8 mouse cellular contexts compared by ENCODE assay signal in genomic region chr4:43579731-43580130, GRCm38 (mm10). TPM values are rescaled to one million over a fixed set of nuclear protein-coding genes. Genes with fewer than 3 reads are reported as not detected.
DNase-seq lines count a peak whose midpoint lies in the region; ATAC-seq and TF ChIP-seq lines count a peak whose summit lies in the region.

No protein-coding gene starts in this region.

- no peak overlapping the region; the same call in 1 of the 2 replicates for H3K27ac ChIP-seq in heart, embryonic 10.5 days
- H3K27ac ChIP-seq in heart, embryonic 16.5 days (ENCODE audit: low read length): no peak overlapping the region
- 0 out of 2 replicates have a peak overlapping the region, but pooled peaks have one; percentile 20 for H3K27ac ChIP-seq in liver, postnatal 0 days (ENCODE audit: low read depth)

- peak overlapping the region; percentile 76 for H3K4me2 ChIP-seq in heart, embryonic 16.5 days (ENCODE audit: low read depth, low read length)
- peak overlapping the region; percentile 91 for H3K4me2 ChIP-seq in liver, postnatal 0 days (ENCODE audit: low read depth, low read length)

- no peak for TF ChIP-seq EP300 in liver, postnatal 0 days (IDR thresholded peaks at IDR 0.05; ENCODE audit: low read depth)

- H3K4me3 ChIP-seq in heart, embryonic 10.5 days: peak overlapping the region; percentile 92
- peak overlapping the region; percentile 77 for H3K4me3 ChIP-seq in G1E (ENCODE audit: low read depth, low read length)
- H3K4me3 ChIP-seq in heart, embryonic 16.5 days (ENCODE audit: low read length): peak overlapping the region; percentile 80
- peak overlapping the region; percentile 92 for H3K4me3 ChIP-seq in liver, postnatal 0 days (ENCODE audit: low read depth, low read length)

- TF ChIP-seq CTCF in G1E (IDR thresholded peaks at IDR 0.05; ENCODE audit: low read depth, low read length): no peak
- no peak for TF ChIP-seq CTCF in liver, postnatal 0 days (IDR thresholded peaks at IDR 0.05; ENCODE audit: low read depth)

- peak overlapping the region; percentile 91 for H3K9ac ChIP-seq in heart, embryonic 16.5 days (ENCODE audit: low read length)
- H3K9ac ChIP-seq in liver, postnatal 0 days (replicated peaks): peak overlapping the region; percentile 86

- peaks cover 43% of the 10 kb centered on the region for H3K4me1 ChIP-seq in heart, embryonic 10.5 days
- peaks cover 69% of the 10 kb centered on the region for H3K4me1 ChIP-seq in G1E (ENCODE audit: insufficient read depth, low read depth, low read length)
- peaks cover 27% of the 10 kb centered on the region for H3K4me1 ChIP-seq in heart, embryonic 16.5 days (ENCODE audit: control insufficient read depth, insufficient read depth, low read length)
- peaks cover 22% of the 10 kb centered on the region for H3K4me1 ChIP-seq in liver, postnatal 0 days (ENCODE audit: insufficient read depth)

- WGBS in heart, embryonic 10.5 days: 89% methylated on average over 6 of the region's 6 CpGs
- WGBS in heart, embryonic 16.5 days: 76% methylated on average over 6 of the region's 6 CpGs
- WGBS in liver, postnatal 0 days (ENCODE audit: insufficient replicate concordance): 68% methylated on average over 6 of the region's 6 CpGs

- peak; percentile 70 for DNase-seq in heart, embryonic 10.5 days (ENCODE audit: low spot score)
- no peak for DNase-seq in heart, adult 18-20 months
- DNase-seq in G1E (ENCODE audit: low spot score): no peak
- DNase-seq in liver, postnatal 0 days: no peak
- no peak for DNase-seq in ovary, postnatal 36 days (ENCODE audit: low spot score)
- DNase-seq in kidney, adult 18-20 months: no peak
- DNase-seq in testis, postnatal 10 days (ENCODE audit: low spot score): no peak

- no peaks in the 10 kb centered on the region for H3K27me3 ChIP-seq in heart, embryonic 10.5 days (ENCODE audit: insufficient read depth, poor library complexity, severe bottlenecking)
- H3K27me3 ChIP-seq in G1E (ENCODE audit: insufficient read depth, low read length): no peaks in the 10 kb centered on the region
- H3K27me3 ChIP-seq in heart, embryonic 16.5 days (ENCODE audit: control insufficient read depth, insufficient read depth, low read length): no peaks in the 10 kb centered on the region
- no peaks in the 10 kb centered on the region for H3K27me3 ChIP-seq in liver, postnatal 0 days (ENCODE audit: insufficient read depth, low read length)

- H3K36me3 ChIP-seq in heart, embryonic 10.5 days: peaks cover 59% of the 10 kb centered on the region
- H3K36me3 ChIP-seq in G1E (replicated peaks): peaks cover 71% of the 10 kb centered on the region
- peaks cover 29% of the 10 kb centered on the region for H3K36me3 ChIP-seq in heart, embryonic 16.5 days (ENCODE audit: control insufficient read depth, insufficient read depth)
- H3K36me3 ChIP-seq in liver, postnatal 0 days (replicated peaks; ENCODE audit: insufficient read depth, low read length): peaks cover 39% of the 10 kb centered on the region

- no peaks in the 10 kb centered on the region for H3K9me3 ChIP-seq in heart, embryonic 10.5 days
- no peaks in the 10 kb centered on the region for H3K9me3 ChIP-seq in G1E (replicated peaks)
- no peaks in the 10 kb centered on the region for H3K9me3 ChIP-seq in heart, embryonic 16.5 days (replicated peaks; ENCODE audit: control insufficient read depth, low read length)
- no peaks in the 10 kb centered on the region for H3K9me3 ChIP-seq in liver, postnatal 0 days (ENCODE audit: low read length)

- ATAC-seq in G1E (ENCODE audit: extremely low read depth, insufficient number of reproducible peaks, low FRiP score, poor library complexity, severe bottlenecking): no peak
- no peak for ATAC-seq in heart, embryonic 16.5 days (replicated peaks; ENCODE audit: extremely low read depth, insufficient read depth, low FRiP score)
- ATAC-seq in liver, postnatal 0 days: no peak

RNA-seq across cellular contexts. Expression of gene Gba2, which starts 1.1 kb away (rescaled TPM):
- polyA plus RNA-seq in heart, embryonic 10.5 days (2016; fragmentation: Nextera tagmentation; extraction: Ambion mirVana): 22.8 and 27.6 TPM in 2 replicates
- 10 to 100 TPM in 1 of 2 experiments, 1 to 10 TPM in 1; 9.3 to 10.8 TPM for total RNA-seq in heart, adult 18-20 months (2021)
- total RNA-seq in G1E (2014; fragmentation: Nextera tagmentation) (21.4 and 23.8 TPM in 2 replicates), G1E (2017) (12.6 and 14.1 TPM in 2 replicates)
- polyA plus RNA-seq in G1E (2012): 14.5 and 18.3 TPM in 2 replicates
- 22.7 TPM in 2 replicates for polyA plus RNA-seq in heart, embryonic 16.5 days (2015; fragmentation: Nextera tagmentation; extraction: Ambion mirVana)
- polyA plus RNA-seq in liver, postnatal 0 days (2015; fragmentation: Nextera tagmentation; extraction: Ambion mirVana): 7.3 and 8.4 TPM in 2 replicates

RNA-seq across cellular contexts. Expression of gene Rgp1, which starts 1.2 kb away (rescaled TPM):
- polyA plus RNA-seq in heart, embryonic 10.5 days (2016; fragmentation: Nextera tagmentation; extraction: Ambion mirVana): 20.9 and 29.7 TPM in 2 replicates
- 10 to 100 TPM; 24.3 to 27.9 TPM for total RNA-seq in heart, adult 18-20 months (2021)
- total RNA-seq in G1E (2014; fragmentation: Nextera tagmentation): 48.5 and 54.7 TPM in 2 replicates
- 18.6 and 23.2 TPM in 2 replicates for total RNA-seq in G1E (2017)
- polyA plus RNA-seq in G1E (2012): 31.2 and 105 TPM in 2 replicates
- 20.9 and 21.7 TPM in 2 replicates for polyA plus RNA-seq in heart, embryonic 16.5 days (2015; fragmentation: Nextera tagmentation; extraction: Ambion mirVana)
- 6.3 and 7.3 TPM in 2 replicates for polyA plus RNA-seq in liver, postnatal 0 days (2015; fragmentation: Nextera tagmentation; extraction: Ambion mirVana)

RNA-seq across cellular contexts. Expression of gene Msmp, which starts 4.6 kb away (rescaled TPM):
- 1.6 and 1.8 TPM in 2 replicates for polyA plus RNA-seq in heart, embryonic 10.5 days (2016; fragmentation: Nextera tagmentation; extraction: Ambion mirVana)
- under 1 TPM in 1 of 2 experiments, not detected in 1; 0.54 TPM for total RNA-seq in heart, adult 18-20 months (2021)
- total RNA-seq in G1E (2014; fragmentation: Nextera tagmentation): not detected in 2 replicates
- total RNA-seq in G1E (2017): 0.17 TPM in 1 of 2 replicates, not detected in the other
- not detected in 2 replicates for polyA plus RNA-seq in G1E (2012)
- polyA plus RNA-seq in heart, embryonic 16.5 days (2015; fragmentation: Nextera tagmentation; extraction: Ambion mirVana): 0.89 and 1.1 TPM in 2 replicates
- polyA plus RNA-seq in liver, postnatal 0 days (2015; fragmentation: Nextera tagmentation; extraction: Ambion mirVana): 0.96 TPM in 1 of 2 replicates, not detected in the other

RNA-seq across cellular contexts. Expression of gene Tln1, which starts 17.2 kb away (rescaled TPM):
- polyA plus RNA-seq in heart, embryonic 10.5 days (2016; fragmentation: Nextera tagmentation; extraction: Ambion mirVana): 82.7 and 99.6 TPM in 2 replicates
- total RNA-seq in heart, adult 18-20 months (2021): 100 to 1,000 TPM in 1 of 2 experiments, 10 to 100 TPM in 1; 98.2 to 111 TPM
- 166 and 262 TPM in 2 replicates for total RNA-seq in G1E (2014; fragmentation: Nextera tagmentation)
- total RNA-seq in G1E (2017): 127 and 167 TPM in 2 replicates
- polyA plus RNA-seq in G1E (2012): 138 and 163 TPM in 2 replicates
- 68.7 and 80.0 TPM in 2 replicates for polyA plus RNA-seq in heart, embryonic 16.5 days (2015; fragmentation: Nextera tagmentation; extraction: Ambion mirVana)
- polyA plus RNA-seq in liver, postnatal 0 days (2015; fragmentation: Nextera tagmentation; extraction: Ambion mirVana): 30.0 and 34.2 TPM in 2 replicates

RNA-seq across cellular contexts. Expression of gene Creb3, which starts 17.6 kb away (rescaled TPM):
- 63.8 and 68.8 TPM in 2 replicates for polyA plus RNA-seq in heart, embryonic 10.5 days (2016; fragmentation: Nextera tagmentation; extraction: Ambion mirVana)
- total RNA-seq in heart, adult 18-20 months (2021): 10 to 100 TPM; 38.4 to 52.4 TPM
- total RNA-seq in G1E (2014; fragmentation: Nextera tagmentation): 9.4 and 9.8 TPM in 2 replicates
- 60.0 and 61.0 TPM in 2 replicates for total RNA-seq in G1E (2017)
- 1.6 and 1.9 TPM in 2 replicates for polyA plus RNA-seq in G1E (2012)
- polyA plus RNA-seq in heart, embryonic 16.5 days (2015; fragmentation: Nextera tagmentation; extraction: Ambion mirVana): 60.3 and 61.8 TPM in 2 replicates
- 36.2 and 41.2 TPM in 2 replicates for polyA plus RNA-seq in liver, postnatal 0 days (2015; fragmentation: Nextera tagmentation; extraction: Ambion mirVana)
